Mouse (Mus musculus) stomach, postnatal 0 days (tissue): ENCODE measurements at regions not wholly inside any gene's neighbourhood (a gene's known extent, or its start where the extent isn't known, plus 50 kb on each side); places are given as distances from the start of the nearest gene placed in this dataset.

Source experiments
- ATAC-seq: fragments of 200-750 bp; cut with Nextera tagmentation; 2 replicates; pipeline ENCODE4 v1.8.0; 2017; ENCODE audit not compliant: low FRiP score, low TSS enrichment
- DNase-seq: peaks from one replicate; pipeline ENCODE4 v3.0.0-alpha.2; 2016; ENCODE audit warnings: low spot score
- H3K27ac ChIP-seq: fragments of 300-500 bp; sonication (generic); replicated peaks from 2 replicates; pipeline ENCODE4 v1.5.1; 2014; ENCODE audit warnings: mild to moderate bottlenecking, control low read depth
- H3K27me3 ChIP-seq: fragments of 300-500 bp; sonication (generic); 2 replicates; pipeline ENCODE4 v1.6.1; 2014; ENCODE audit warnings: low read length; ENCODE audit not compliant: control insufficient read depth, insufficient read depth
- H3K36me3 ChIP-seq: fragments of 300-500 bp; sonication (generic); 2 replicates; pipeline ENCODE4 v1.6.1; 2014; ENCODE audit warnings: low read length, mixed read lengths; ENCODE audit not compliant: control insufficient read depth, insufficient read depth
- H3K4me1 ChIP-seq: fragments of 300-500 bp; sonication (generic); replicated peaks from 2 replicates; pipeline ENCODE4 v1.6.1; 2014; ENCODE audit warnings: antibody characterized with exemption; ENCODE audit not compliant: control insufficient read depth, insufficient read depth
- H3K4me2 ChIP-seq: fragments of 300-500 bp; sonication (generic); replicated peaks from 2 replicates; pipeline ENCODE4 v1.6.1; 2014; ENCODE audit warnings: low read depth, mild to moderate bottlenecking, control low read depth, moderate library complexity
- H3K4me3 ChIP-seq: fragments of 300-500 bp; sonication (generic); 2 replicates; pipeline ENCODE4 v1.5.1; 2014; ENCODE audit warnings: low read depth, low read length, control low read depth
- H3K9ac ChIP-seq: fragments of 300-500 bp; sonication (generic); 2 replicates; pipeline ENCODE4 v1.6.1; 2014; ENCODE audit warnings: mild to moderate bottlenecking, low read length, control low read depth, mixed read lengths
- H3K9me3 ChIP-seq: fragments of 300-500 bp; sonication (generic); 2 replicates; pipeline ENCODE4 v1.6.1; 2016; ENCODE audit warnings: low read length; ENCODE audit not compliant: control insufficient read depth
- CTCF ChIP-seq: IDR thresholded peaks from 2 replicates; pipeline ENCODE4 v1.5.1; 2016; ENCODE audit warnings: antibody characterized with exemption, low read depth, mild to moderate bottlenecking, moderate library complexity
- EP300 ChIP-seq: optimal IDR thresholded peaks from 2 replicates; pipeline ENCODE3; 2016; ENCODE audit warnings: antibody characterized with exemption
- WGBS: fragments of 180-500 bp; shearing (Covaris S2); extraction: QIAGEN DNeasy Blood & Tissue Kit; methylation state at CpG from one replicate; pipeline ENCODE4 v1.1.7; 2014; 5-methylcytosine and 5-hydroxymethylcytosine counted together

- no peak overlapping the region for H3K4me2 ChIP-seq
- H3K9me3 ChIP-seq: no peaks in the 10 kb centered on the region
- no peak for TF ChIP-seq EP300
- TF ChIP-seq CTCF: no peak
- no peak overlapping the region for H3K27ac ChIP-seq
- no peaks in the 10 kb centered on the region for H3K36me3 ChIP-seq
- no peak overlapping the region for H3K9ac ChIP-seq
- no peak for DNase-seq
- no peak for ATAC-seq
- no peaks in the 10 kb centered on the region for H3K4me1 ChIP-seq
- H3K4me3 ChIP-seq: no peak overlapping the region
- WGBS: 82% methylated on average over 10 of the region's 10 CpGs
- no peaks in the 10 kb centered on the region for H3K27me3 ChIP-seq
Measured at GRCm38 (mm10) chr7:133232889-133233441, 108.8 kb upstream of the Ctbp2 start.

GRCm38 (mm10) chr7:133230806-133231205, 106.7 kb upstream of the Ctbp2 start:
- no peak for DNase-seq
- H3K36me3 ChIP-seq: no peaks in the 10 kb centered on the region
- WGBS: 60% methylated on average over 3 of the region's 3 CpGs
- H3K4me3 ChIP-seq: no peak overlapping the region
- H3K9ac ChIP-seq: no peak overlapping the region
- H3K27ac ChIP-seq: no peak overlapping the region
- TF ChIP-seq EP300 (no peak), CTCF (peak; percentile 39)
- H3K4me2 ChIP-seq: no peak overlapping the region
- no peaks in the 10 kb centered on the region for H3K4me1 ChIP-seq
- ATAC-seq: no peak
- H3K9me3 ChIP-seq: no peaks in the 10 kb centered on the region
- H3K27me3 ChIP-seq: no peaks in the 10 kb centered on the region

- Histone ChIP-seq H3K27me3 (no peaks in the 10 kb centered on the region), H3K4me1 (no peaks in the 10 kb centered on the region), H3K36me3 (no peaks in the 10 kb centered on the region), H3K9ac (no peak overlapping the region), H3K27ac (no peak overlapping the region), H3K4me3 (no peak overlapping the region), H3K9me3 (no peaks in the 10 kb centered on the region), H3K4me2 (no peak overlapping the region)
- 89% methylated on average over 19 of the region's 19 CpGs for WGBS
- ATAC-seq (no peak), DNase-seq (no peak)
- TF ChIP-seq EP300 (no peak), CTCF (no peak)
Measured at GRCm38 (mm10) chr7:133223948-133224652, 99.9 kb upstream of the Ctbp2 start.

GRCm38 (mm10) chr7:133212328-133212727, 88.2 kb upstream of the Ctbp2 start:
- Histone ChIP-seq H3K4me2 (no peak overlapping the region), H3K9me3 (no peaks in the 10 kb centered on the region)

GRCm38 (mm10) chr7:133205704-133206103, 81.5 kb upstream of the Ctbp2 start:
- ATAC-seq (no peak), DNase-seq (no peak)
- Histone ChIP-seq H3K4me3 (no peak overlapping the region), H3K9me3 (no peaks in the 10 kb centered on the region), H3K27ac (no peak overlapping the region), H3K9ac (no peak overlapping the region), H3K27me3 (no peaks in the 10 kb centered on the region), H3K36me3 (no peaks in the 10 kb centered on the region), H3K4me1 (no peaks in the 10 kb centered on the region), H3K4me2 (no peak overlapping the region)
- TF ChIP-seq CTCF: no peak
- TF ChIP-seq EP300: no peak
- 28% methylated on average over 7 of the region's 7 CpGs for WGBS

More at GRCm38 (mm10) chr7:133212328-133212727, 88.2 kb upstream of the Ctbp2 start:
- Histone ChIP-seq H3K9ac (no peak overlapping the region), H3K4me3 (no peak overlapping the region), H3K36me3 (no peaks in the 10 kb centered on the region), H3K4me1 (no peaks in the 10 kb centered on the region), H3K27ac (no peak overlapping the region), H3K27me3 (no peaks in the 10 kb centered on the region)
- DNase-seq (no peak), ATAC-seq (no peak)
- 58% methylated on average over 4 of the region's 4 CpGs for WGBS
- TF ChIP-seq CTCF (peak; percentile 53), EP300 (no peak)

GRCm38 (mm10) chr7:133204485-133204884, 80.3 kb upstream of the Ctbp2 start:
- Histone ChIP-seq H3K27me3 (no peaks in the 10 kb centered on the region), H3K4me2 (no peak overlapping the region), H3K27ac (no peak overlapping the region), H3K9me3 (no peaks in the 10 kb centered on the region), H3K4me3 (no peak overlapping the region), H3K36me3 (no peaks in the 10 kb centered on the region), H3K4me1 (no peaks in the 10 kb centered on the region), H3K9ac (no peak overlapping the region)
- ATAC-seq (no peak), DNase-seq (no peak)
- 83% methylated on average over 1 of the region's 1 CpGs for WGBS
- TF ChIP-seq EP300 (no peak), CTCF (no peak)
